In the genomic region with DNA sequence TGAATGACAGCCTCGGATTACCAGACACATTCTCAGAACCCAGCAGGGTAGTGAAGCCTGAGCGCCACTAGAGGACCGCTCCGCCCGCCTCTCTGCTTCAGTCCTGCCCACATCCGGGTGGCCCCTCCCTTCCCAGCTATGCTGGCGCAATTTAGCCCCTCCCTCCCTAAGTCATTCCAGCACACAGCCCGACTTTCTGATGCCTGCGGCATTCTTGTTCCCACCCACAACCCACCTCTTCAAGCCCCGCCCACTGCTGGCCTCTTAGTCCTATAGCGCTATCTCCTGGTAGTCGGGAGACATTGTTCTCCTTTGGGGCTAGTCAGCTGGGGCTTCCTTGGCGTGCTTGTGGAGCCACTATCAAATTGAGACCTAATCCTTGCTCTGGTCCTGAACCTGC, we compare ENCODE assay signal across 8 mouse cellular contexts. TPM values are rescaled to one million over a fixed set of nuclear protein-coding genes. Genes with fewer than 3 reads are reported as not detected.
A peak's percentile ranks its signal among the peaks of the same experiment; 100 is the strongest.
DNase-seq lines count a peak whose midpoint lies in the region; ATAC-seq and TF ChIP-seq lines count a peak whose summit lies in the region.

No protein-coding gene starts in this region.

- peak; percentile 87 for ATAC-seq in forebrain, embryonic 15.5 days (replicated peaks)

- peak overlapping the region; percentile 58 for H3K9ac ChIP-seq in ES-E14 (ENCODE audit: insufficient read depth, low read depth, low read length, poor library complexity, severe bottlenecking)
- H3K9ac ChIP-seq in forebrain, embryonic 15.5 days (replicated peaks) = peak overlapping the region; percentile 26; the same call in 1 of the 2 replicates

- no peaks in the 10 kb centered on the region for H3K9me3 ChIP-seq in ES-E14 (ENCODE audit: control insufficient read depth, insufficient read depth, low read depth, low read length)
- H3K9me3 ChIP-seq in forebrain, embryonic 15.5 days = no peaks in the 10 kb centered on the region

- intact Hi-C loops in heart, postnatal 25 days (cut with DNase I) = loop anchor here (2.0 kb wide), 1 partner anchor 106 kb away; a partner anchor contains a TSS

- WGBS in forebrain, embryonic 15.5 days = 0% methylated on average over 13 of the region's 13 CpGs
- 1% methylated on average over 13 of the region's 13 CpGs for WGBS in lung, adult 2 months
- WGBS in olfactory bulb, adult 2 months = under 1% methylated on average over 13 of the region's 13 CpGs
- 2% methylated on average over 13 of the region's 13 CpGs for WGBS in thymus, adult 2 months

- H3K4me3 ChIP-seq in ES-E14 (ENCODE audit: insufficient read depth in 1 of 2, low read depth in 1 of 2, low read length in 2 of 2, poor library complexity in 1 of 2, severe bottlenecking in 1 of 2) = peak overlapping the region in 1 of 2 experiments; percentile 21; a peak in 1 of 4 replicates
- H3K4me3 ChIP-seq in forebrain, embryonic 15.5 days = peak overlapping the region; percentile 23
- no peak overlapping the region for H3K4me3 ChIP-seq in lung, adult 2 months (replicated peaks; ENCODE audit: extremely low read depth, low read depth, low read length)
- H3K4me3 ChIP-seq in olfactory bulb, adult 2 months (ENCODE audit: insufficient read depth, low read depth, low read length) = peak overlapping the region; percentile 31
- H3K4me3 ChIP-seq in thymus, adult 2 months (ENCODE audit: control insufficient read depth, insufficient read depth, low read length) = no peak overlapping the region

- peak; percentile 100 for DNase-seq in ES-E14 (ENCODE audit: low read depth, low spot score)
- peak; percentile 97 for DNase-seq in cerebellum, adult 11-12 months
- DNase-seq in heart, postnatal 25 days (ENCODE audit: low spot score) = peak; percentile 91
- peak; percentile 92 to 94 for DNase-seq in layer of hippocampus, adult 18-20 months (ENCODE audit: low spot score in 2 of 2)
- peak; percentile 88 for DNase-seq in lung, adult 2 months
- DNase-seq in thymus, adult 2 months = peak; percentile 94

- no peak for TF ChIP-seq POLR2A in lung, adult 2 months (IDR thresholded peaks at IDR 0.05; ENCODE audit: borderline replicate concordance, extremely low read depth, low read depth, low read length)
- no peak for TF ChIP-seq POLR2A in olfactory bulb, adult 2 months (IDR thresholded peaks at IDR 0.05; ENCODE audit: insufficient read depth, low read depth, low read length)
- TF ChIP-seq POLR2A in thymus, adult 2 months (IDR thresholded peaks at IDR 0.05; ENCODE audit: control insufficient read depth, extremely low read depth, insufficient read depth, low read length, poor library complexity) = peak; percentile 44; the same call in 1 of the 2 replicates

- no peaks in the 10 kb centered on the region for H3K27me3 ChIP-seq in forebrain, embryonic 15.5 days
- H3K27me3 ChIP-seq in thymus, adult 2 months (ENCODE audit: control insufficient read depth, insufficient read depth, low read length) = no peaks in the 10 kb centered on the region

- TF ChIP-seq CTCF in lung, adult 2 months (IDR thresholded peaks at IDR 0.05; ENCODE audit: insufficient read depth, low read length) = peak; percentile 52
- TF ChIP-seq CTCF in olfactory bulb, adult 2 months (IDR thresholded peaks at IDR 0.05; ENCODE audit: insufficient read depth, low read depth, low read length) = peak; percentile 49; the same call in 1 of the 2 replicates
- TF ChIP-seq CTCF in thymus, adult 2 months (IDR thresholded peaks at IDR 0.05; ENCODE audit: borderline replicate concordance, control insufficient read depth, extremely low read depth, insufficient read depth, low read length, poor library complexity) = peak; percentile 74; the same call in 1 of the 2 replicates

- peaks cover under 1% of the 10 kb centered on the region; the same call in 1 of the 2 replicates for H3K36me3 ChIP-seq in ES-E14 (ENCODE audit: control insufficient read depth, insufficient read depth, low read length, poor library complexity, severe bottlenecking)
- H3K36me3 ChIP-seq in forebrain, embryonic 15.5 days = 0 out of 2 replicates have a peak, but pooled peaks cover 2% of the 10 kb centered on the region
- no peaks in the 10 kb centered on the region for H3K36me3 ChIP-seq in thymus, adult 2 months (ENCODE audit: control insufficient read depth, insufficient read depth, low read length)

- peaks cover 0 to 21% of the 10 kb centered on the region in 2 experiments; a peak in 1 of 4 replicates for H3K4me1 ChIP-seq in ES-E14 (ENCODE audit: control insufficient read depth in 2 of 2, insufficient read depth in 2 of 2, low read length in 2 of 2, poor library complexity in 1 of 2)
- H3K4me1 ChIP-seq in forebrain, embryonic 15.5 days = peaks cover 34% of the 10 kb centered on the region
- H3K4me1 ChIP-seq in lung, adult 2 months (ENCODE audit: control insufficient read depth, insufficient read depth, low read length) = 0 out of 2 replicates have a peak, but pooled peaks cover 4% of the 10 kb centered on the region
- H3K4me1 ChIP-seq in olfactory bulb, adult 2 months (ENCODE audit: control insufficient read depth, insufficient read depth, low read length) = peaks cover 30% of the 10 kb centered on the region
- H3K4me1 ChIP-seq in thymus, adult 2 months (replicated peaks; ENCODE audit: control insufficient read depth, insufficient read depth, low read length) = peaks cover 19% of the 10 kb centered on the region

- H3K27ac ChIP-seq in ES-E14 (ENCODE audit: insufficient read depth, low read depth, low read length, poor library complexity, severe bottlenecking) = no peak overlapping the region
- H3K27ac ChIP-seq in forebrain, embryonic 15.5 days (replicated peaks) = no peak overlapping the region
- H3K27ac ChIP-seq in olfactory bulb, adult 2 months (ENCODE audit: insufficient read depth, low read depth, low read length) = no peak overlapping the region
- H3K27ac ChIP-seq in thymus, adult 2 months (ENCODE audit: control insufficient read depth, insufficient read depth, low read length) = no peak overlapping the region

- H3K4me2 ChIP-seq in forebrain, embryonic 15.5 days (replicated peaks) = peak overlapping the region; percentile 43

- in situ Hi-C loops in ES-E14 (cut with MboI; ENCODE audit: low sequenced_read_pairs in 2 of 2, unreplicated experiment in 2 of 2) = no loop called here

TF ChIP-seq in ES-E14, 5 proteins besides CTCF, POLR2A, EP300 and RAD21:
- TF ChIP-seq MAFK (IDR thresholded peaks at IDR 0.05; ENCODE audit: insufficient read depth, low read depth, low read length) (no peak), CHD2 (IDR thresholded peaks at IDR 0.05; ENCODE audit: low read depth, low read length) (no peak), ZNF384 (IDR thresholded peaks at IDR 0.05; ENCODE audit: low read depth, low read length) (no peak), HCFC1 (IDR thresholded peaks at IDR 0.05; ENCODE audit: borderline replicate concordance, insufficient read depth, low read length) (no peak), ZC3H11A (IDR thresholded peaks at IDR 0.05; ENCODE audit: borderline replicate concordance, low read depth, low read length) (no peak)
TF ChIP-seq in ES-E14: peak in this region for 0.

RNA-seq across cellular contexts. Expression of a gene that starts 11.0 kb away (rescaled TPM):
- 0.45 and 0.58 TPM in 2 replicates for total RNA-seq in ES-E14 (2012; rRNA removed)
- 7.3 and 7.9 TPM in 2 replicates for polyA plus RNA-seq in forebrain, embryonic 15.5 days (2015; fragmentation: Nextera tagmentation; extraction: Ambion mirVana)
- under 1 TPM; 0.03 TPM for total RNA-seq in heart, postnatal 25 days (2021)
- 100 to 1,000 TPM; 228 to 231 TPM for total RNA-seq in layer of hippocampus, adult 18-20 months (2021)
- 0.74 and 0.95 TPM in 2 replicates for polyA plus RNA-seq in lung, adult 2 months (2012; rRNA removed)
- not detected in 2 replicates for polyA plus RNA-seq in olfactory bulb, adult 2 months (2012; ENCODE audit: insufficient read depth, insufficient read length, low replicate concordance, missing spikeins)
- polyA plus RNA-seq in thymus, adult 2 months (2012; rRNA removed) = 2.6 and 4.3 TPM in 2 replicates

Comparison
In these comparisons a context has a peak if more than half of its experiments do, and no peak if none do; other contexts are left out.
1. H3K4me3 ChIP-seq: peak in forebrain, embryonic 15.5 days (single experiment) and olfactory bulb, adult 2 months (single experiment); none in lung, adult 2 months (single experiment) and thymus, adult 2 months (single experiment).
2. Peak in every context shown above with its lines, with median percentiles within 50 percentile points of each other: DNase-seq and CTCF ChIP-seq.